Mouse (Mus musculus) stomach, postnatal 0 days (tissue): Measurements from ENCODE around the gene Lhx2.

Experiments
- CTCF ChIP-seq: IDR thresholded peaks from 2 replicates; pipeline ENCODE4 v1.5.1; 2016; ENCODE audit warnings: antibody characterized with exemption, low read depth, mild to moderate bottlenecking, moderate library complexity
- EP300 ChIP-seq: optimal IDR thresholded peaks from 2 replicates; pipeline ENCODE3; 2016; ENCODE audit warnings: antibody characterized with exemption

GRCm38 (mm10) chr2:38403231-38403630 is 64.2 kb downstream of the Lhx2 start:
- no peak for TF ChIP-seq EP300
- TF ChIP-seq CTCF, result no peak
